Mouse (Mus musculus) cerebellum, adult 18-20 months (tissue): ENCODE results near the gene Tent5b.

Experiments used
- DNase-seq, 2 experiments: peaks; one replicate each; pipeline ENCODE4 v3.0.0; 2021

The Tent5b gene

GRCm38 (mm10) chr4:133479458-133480184, at the start of gene Tent5b:
Tent5b (plus strand) TSS chr4:133480132.
- DNase-seq: peak; percentile 93 to 98

- DNase-seq: no peak
Observed at GRCm38 (mm10) chr4:133431508-133431907, 48.4 kb upstream of the Tent5b start.

DNA sequence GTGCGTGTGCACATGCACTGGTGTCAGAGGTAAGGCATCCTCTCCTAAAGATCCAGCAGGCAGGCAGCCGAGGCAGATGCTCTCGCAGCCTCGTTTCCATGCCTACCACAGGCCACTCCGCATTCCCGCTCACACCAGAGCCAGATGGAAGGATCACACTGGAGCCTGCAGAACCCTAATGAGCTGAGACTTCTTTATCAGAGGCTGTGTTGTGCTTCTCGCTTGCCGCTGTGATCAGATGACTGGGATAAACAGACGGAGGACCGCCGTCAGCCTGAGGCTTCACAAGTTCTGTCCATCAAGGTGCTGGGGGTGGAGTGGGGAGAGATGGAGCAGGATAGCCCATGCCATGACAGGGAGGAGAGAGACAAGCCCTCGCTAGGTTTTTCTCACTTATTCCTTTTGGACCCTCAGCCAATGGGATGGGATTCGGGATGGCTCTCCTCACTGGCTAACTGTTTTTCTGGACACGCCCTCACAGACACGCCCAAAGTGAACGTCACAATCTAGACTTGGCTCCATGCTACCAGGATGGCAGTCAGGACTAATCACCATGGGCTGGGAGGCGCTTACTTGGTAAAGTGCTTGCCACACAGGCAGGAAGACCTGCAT, 47.3 kb upstream of the Tent5b start:
- DNase-seq: peak; percentile 41 to 58

DNA sequence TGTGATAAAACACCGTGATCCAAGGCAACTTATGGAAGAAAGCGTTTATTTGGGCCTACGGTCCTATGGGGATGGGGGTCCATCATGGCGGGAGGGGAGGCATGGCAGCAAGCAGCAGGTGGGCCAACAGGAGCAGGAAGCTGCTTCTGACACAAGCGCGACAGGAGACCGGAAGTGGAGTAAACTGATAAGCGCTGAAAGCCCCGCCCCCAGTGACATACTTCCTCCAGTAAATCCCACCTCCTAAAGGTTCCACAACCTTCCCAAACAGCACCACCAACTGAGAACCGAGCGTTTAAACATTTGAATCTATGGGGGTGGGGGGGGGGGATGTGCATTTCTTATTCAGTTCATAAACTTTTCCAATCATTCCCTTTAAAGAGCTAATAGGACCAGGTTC, 44.0 kb upstream of the Tent5b start:
- DNase-seq: no peak

DNA sequence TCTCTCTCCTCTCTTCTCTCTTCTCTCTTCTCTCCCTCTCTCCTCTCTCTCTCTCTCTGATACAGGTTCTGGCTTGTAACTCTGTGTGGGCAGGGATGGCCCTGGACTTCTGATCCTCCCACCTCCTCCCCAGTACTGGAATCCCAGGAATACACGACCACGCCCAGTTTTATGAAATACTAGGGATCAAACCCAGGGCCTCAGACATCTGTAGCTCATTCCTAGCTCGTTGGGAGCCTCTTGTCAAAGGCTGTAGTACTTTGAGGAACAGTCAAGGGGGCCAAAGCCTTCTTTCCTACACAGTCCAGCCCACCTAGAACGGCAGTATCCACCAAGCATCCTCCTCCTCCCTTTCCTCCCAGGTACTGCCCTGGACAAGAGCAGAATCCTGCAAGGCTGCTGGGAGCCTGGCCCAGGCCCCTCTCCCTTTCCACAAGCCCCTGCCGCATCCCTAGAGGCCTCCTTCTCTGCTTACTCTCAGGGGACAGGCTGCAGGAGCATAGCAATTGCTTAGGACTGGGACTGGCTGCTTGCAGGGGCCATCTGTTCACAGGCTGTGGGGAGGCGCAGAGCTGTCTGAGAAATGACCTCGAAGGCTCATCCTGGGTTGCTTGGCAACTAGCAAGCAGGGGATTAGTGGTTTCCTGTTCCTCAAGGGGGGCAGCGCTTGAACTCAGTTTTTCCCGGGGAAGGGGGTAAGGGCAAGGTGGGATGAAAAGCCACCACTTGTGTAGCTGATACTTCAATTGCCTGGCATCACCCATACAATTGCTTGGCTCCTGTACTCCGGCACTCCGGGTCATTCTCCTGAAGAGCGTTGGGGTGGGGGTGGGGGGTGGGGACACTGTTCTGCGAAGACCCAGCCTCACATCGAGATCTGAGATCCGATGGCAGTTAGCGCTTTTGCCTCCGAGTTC, 40.2 kb upstream of the Tent5b start:
- DNase-seq: peak; percentile 40 to 59

DNA sequence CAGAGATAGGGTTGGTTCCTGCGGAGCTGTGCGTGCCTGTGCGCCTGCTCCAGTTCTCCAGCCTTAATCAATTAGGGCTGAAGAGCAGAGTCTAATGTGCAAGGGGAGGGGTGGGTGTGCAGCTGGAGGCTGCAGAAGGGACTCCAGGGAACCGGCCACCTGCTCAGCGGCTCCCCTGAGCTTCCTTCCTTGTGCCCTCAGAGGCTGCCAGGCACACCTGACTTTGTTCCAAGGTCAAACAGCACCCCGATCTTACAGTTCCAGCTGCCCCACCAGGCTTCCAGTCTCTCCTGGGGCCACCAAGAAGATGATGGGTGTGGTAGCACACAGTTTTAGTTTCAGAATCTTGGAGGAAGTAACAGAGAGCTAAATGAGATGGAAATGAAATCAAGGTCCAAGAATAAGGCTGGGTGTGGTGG, 39.5 kb upstream of the Tent5b start:
- DNase-seq: no peak

DNA sequence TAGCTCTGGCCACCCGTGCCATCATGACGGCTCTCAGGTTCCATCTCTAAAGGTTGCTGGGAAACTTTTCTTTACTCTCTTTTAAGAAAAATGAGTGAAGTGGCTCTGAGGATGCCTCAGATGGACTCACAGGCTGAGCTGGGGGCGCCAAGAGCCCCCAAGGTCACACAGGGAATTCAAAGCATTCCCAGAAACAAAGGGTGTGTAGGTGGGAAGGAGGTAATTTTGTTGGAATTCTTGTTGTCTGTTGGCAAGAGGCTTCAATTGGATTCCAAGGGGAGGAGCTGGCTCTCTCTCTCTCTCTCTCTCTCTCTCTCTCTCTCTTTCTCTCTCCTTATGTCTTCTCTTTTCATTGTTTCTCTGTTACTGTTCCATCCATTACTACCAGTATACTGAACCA, 37.7 kb upstream of the Tent5b start:
- no peak for DNase-seq

DNA sequence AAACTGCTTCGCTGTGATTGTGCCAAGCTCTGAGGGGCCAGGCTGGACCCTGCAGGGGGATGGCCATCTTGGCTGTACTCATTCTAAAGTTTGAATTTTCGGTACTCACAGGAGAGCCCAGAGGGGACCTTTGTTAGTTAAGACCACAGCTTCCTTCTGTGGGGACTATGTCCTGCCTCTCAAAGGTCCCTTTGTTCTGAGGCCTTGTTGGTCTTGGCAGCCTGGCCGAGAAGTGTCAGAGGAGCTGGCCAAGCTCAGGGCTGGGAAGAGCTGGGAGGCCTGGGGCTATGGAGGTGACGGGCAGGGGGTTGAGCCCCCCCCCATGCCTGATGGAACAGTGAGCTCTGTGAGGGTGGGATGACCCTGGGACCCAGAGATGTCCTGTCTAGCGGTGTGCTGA, 36.8 kb upstream of the Tent5b start:
- no peak for DNase-seq

DNA sequence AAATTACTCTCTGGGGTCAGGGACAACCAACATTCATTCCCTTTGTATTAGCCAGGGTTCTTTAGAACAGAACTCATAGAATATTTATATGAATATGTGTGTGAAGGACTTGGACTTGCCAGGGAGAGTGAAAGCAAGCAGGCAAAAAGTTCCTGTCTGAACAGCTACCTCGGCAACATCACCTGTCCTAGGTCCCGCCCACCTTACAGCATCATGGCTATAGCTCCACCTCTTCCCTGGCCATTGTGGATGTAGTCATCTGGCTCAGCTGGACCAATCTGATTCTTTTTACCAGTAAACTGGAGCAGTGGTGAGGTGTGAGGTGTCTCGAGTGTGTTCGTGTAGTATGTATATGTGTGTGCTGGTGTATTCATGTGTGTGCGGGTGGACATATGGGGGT, 34.2 kb upstream of the Tent5b start:
- no peak for DNase-seq

- no peak for DNase-seq
Observed at GRCm38 (mm10) chr4:133447366-133447765, 32.6 kb upstream of the Tent5b start.

GRCm38 (mm10) chr4:133447967-133448366, 32.0 kb upstream of the Tent5b start:
- DNase-seq: no peak

GRCm38 (mm10) chr4:133448708-133449388, 31.1 kb upstream of the Tent5b start:
- no peak for DNase-seq

- peak; percentile 36 to 72 for DNase-seq
Observed at GRCm38 (mm10) chr4:133449726-133450125, 30.2 kb upstream of the Tent5b start.

DNA sequence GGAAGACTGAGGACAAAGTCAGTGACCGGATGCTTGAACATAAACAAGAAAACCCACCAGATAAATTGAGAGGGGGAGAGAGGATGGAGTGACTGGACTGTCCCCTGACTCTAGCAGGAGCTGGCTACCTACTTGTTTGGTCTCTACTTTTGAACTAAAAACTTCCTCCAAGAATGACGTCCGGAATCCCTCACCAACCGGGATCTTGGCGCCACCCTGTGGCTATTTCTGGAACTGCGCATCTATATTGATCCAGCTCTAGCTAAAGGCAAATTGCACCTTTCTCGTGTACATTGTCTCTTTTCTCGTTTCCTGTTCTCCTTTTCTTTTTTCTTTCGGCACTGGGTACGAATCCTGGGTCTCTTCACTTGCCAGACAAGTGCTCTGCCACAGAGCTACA, 28.4 kb upstream of the Tent5b start:
- DNase-seq: peak; percentile 75 to 87

DNA sequence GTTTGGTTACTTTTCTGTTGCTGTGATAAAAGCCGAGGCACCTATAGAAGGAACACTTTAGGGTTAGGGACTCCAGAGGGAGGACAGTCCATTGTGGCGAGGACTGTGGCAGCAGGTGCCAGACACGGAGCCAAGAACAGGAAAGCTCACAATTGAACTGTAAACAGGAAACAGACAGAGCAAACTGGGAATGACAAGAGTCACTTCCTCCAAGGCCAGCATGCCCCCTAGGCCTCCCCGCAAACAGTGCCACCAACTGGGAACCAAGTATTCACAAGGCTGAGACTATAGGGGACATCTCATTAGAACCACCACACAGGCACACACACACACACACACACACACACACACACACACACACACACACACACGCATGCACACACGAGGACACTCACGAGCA, 27.5 kb upstream of the Tent5b start:
- DNase-seq: no peak

DNA sequence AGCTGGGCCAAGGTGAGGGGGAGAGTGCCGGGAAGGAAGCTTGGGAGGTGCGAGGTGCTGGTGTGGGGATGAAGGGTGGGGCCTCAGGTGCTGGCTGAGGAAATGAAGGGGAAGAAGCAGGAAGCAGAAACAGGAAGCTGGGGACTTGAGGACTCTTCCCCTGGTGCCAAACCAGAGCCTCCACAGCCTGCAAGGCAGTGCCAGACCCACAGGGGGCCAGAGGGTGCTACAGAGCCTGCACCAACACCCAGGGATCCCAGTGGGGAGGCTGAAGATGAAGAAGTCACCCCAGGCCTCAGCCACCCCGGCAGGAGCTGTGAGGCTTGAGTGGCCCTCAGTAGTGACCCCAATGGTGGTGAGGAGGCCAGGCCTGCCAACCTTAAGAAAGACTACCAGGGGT, 21.9 kb upstream of the Tent5b start:
- no peak for DNase-seq

DNA sequence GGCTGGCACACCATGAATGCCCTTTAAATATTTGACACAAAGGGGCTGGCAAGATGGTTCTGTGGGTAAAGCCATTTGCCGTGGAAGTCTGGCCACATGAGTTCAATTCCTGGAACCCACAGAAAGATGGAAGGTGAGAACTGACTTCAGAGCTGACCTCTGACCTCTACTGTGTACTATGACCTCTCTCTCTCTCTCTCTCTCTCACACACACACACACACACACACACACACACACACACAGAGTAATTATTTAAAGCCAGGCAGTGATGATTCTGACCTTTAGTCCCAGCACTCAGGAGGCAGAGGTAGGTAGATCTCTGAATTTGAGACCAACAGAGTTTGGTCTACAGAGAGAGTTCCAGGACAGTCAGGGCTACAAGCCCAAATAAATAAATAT, 19.9 kb upstream of the Tent5b start:
- DNase-seq: no peak

GRCm38 (mm10) chr4:133460796-133461325, 19.1 kb upstream of the Tent5b start:
- no peak for DNase-seq

DNA sequence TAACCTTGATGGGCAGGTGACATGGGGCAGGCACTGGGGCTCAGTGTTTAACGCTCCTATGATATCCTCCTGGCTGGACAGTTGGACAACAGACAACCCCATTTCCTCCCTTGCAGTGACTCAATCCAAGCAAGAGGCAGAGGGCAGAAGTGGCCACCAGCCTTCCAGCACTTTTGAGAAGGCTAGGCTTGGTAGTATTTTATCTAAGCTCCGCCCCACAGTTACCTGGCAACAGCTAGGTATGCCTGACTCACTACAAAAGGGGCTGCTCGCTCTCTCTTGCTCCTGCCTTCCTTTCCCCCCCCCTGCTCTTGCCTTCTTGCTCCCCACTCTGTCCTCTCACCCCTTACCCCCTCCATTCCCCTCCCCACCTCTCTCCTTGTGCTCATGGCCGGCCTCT, 18.6 kb upstream of the Tent5b start:
- DNase-seq: no peak

- DNase-seq: no peak
Observed at GRCm38 (mm10) chr4:133463184-133463583, 16.7 kb upstream of the Tent5b start.

GRCm38 (mm10) chr4:133468080-133468479, 11.9 kb upstream of the Tent5b start:
- DNase-seq: peak; percentile 85 to 86

DNA sequence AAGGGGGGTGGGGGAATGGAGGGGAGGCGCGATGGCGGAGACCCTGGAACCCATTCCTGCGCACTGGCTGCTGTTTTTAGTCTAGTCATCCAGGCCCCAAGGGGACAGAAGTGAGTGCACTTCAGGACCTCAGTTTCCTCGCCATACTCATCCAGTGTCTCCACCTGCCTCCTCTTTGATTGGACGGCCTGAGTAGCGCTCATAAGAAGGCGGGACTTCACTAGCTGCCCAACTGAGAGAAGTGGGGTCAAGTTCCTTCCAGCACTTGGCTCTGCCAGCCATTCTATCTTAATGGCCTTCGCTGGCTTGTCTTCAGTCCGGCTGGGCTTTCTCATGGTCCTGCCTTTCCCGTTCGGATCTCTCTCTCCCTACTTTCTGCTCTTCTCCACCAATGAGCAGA, 10.8 kb upstream of the Tent5b start:
- DNase-seq: no peak
